Mouse (Mus musculus) heart, adult 9 months (tissue): ENCODE measurements around the gene Extl1.
A peak's percentile ranks its signal among the peaks of the same experiment; 100 is the strongest.

Experiments used
- DNase-seq, 2 experiments: peaks; one replicate each; pipeline ENCODE4 v3.0.0; 2022; ENCODE audit warnings: low spot score in 2 of 2

Gene Extl1

DNA sequence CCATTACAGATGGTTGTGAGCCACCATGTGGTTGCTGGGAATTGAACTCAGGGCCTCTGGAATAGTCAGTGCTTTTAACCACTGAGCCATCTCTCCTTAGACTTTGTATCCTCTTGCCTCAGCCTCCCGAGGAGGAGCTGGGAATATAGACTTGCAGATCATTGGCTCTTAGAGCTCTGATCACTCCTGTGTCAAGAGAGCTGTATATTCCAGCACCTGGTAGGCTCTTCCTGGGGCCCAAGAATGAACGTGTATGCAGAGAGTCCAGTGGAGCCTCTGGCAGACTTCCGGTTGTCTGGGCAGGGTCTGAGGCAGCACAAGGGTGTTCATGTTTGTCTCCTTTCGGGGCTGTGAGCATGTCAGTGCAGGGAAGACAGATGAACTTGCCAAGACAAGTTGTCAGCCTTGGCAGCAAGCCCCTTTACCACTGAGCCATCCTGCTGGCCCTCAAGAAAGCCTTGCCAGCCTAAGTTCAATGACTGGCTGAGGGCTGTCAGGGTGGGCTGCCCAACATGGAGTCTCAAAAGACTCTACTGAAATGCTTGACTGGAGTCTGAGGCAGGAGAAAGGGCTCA lies 69.5 kb downstream of the Extl1 start:
- DNase-seq = no peak

DNA sequence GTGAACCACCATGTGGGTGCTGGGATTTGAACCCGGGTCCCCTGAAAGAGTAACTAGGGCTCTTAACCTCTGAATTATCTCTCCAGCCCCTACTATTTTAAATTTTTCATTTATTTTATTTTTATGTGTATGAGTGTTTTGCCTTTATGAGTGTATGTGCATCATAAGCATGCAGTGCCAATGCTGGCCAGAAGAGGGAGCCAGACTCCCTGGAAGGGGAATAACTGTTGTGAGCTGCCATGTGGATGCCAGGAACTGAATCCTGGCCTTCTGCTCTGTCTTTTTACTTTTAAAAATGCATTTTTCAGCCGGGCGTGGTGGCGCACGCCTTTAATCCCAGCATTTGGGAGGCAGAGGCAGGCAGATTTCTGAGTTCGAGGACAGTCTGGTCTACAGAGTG lies 70.7 kb downstream of the Extl1 start:
- no peak for DNase-seq

DNA sequence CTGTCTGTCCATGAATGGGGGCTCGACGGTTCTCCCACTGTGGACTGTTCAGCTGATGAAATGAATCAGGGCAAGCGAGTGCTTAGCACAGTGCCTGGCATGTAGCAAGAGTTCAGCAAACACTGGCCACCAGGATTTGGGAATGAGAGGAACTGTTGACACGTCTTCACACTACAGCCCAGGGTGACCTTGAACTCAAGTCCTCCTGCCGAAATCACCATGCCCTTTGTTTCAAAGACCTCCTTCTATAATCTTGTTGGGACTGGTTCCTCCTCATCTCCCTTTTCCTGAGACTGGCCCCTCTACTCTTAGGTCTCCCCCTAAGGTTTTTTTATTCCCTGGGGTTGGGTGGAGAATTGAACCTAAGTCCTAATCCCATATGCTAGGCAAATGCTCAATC lies 71.3 kb downstream of the Extl1 start:
- DNase-seq = no peak

DNA sequence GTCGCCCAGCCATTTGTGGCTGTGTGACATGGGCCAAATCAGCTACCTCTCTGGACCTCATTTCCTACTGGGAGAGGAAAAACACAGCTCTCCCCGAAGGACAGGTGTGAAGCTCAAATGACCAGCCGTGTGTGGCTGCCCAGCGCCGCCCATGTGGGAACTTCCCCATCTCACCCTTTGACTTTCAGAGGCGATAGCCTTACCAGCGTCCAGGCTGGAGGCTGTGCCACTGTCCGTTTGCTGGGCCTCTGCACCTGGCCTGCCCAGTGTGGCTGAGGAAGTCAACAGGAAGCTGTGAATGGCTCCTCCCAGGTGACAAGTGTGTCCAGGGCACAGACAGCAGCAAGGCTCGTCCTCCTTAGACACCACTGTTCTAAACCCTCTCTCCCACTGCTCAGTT lies 71.9 kb downstream of the Extl1 start:
- no peak for DNase-seq

DNA sequence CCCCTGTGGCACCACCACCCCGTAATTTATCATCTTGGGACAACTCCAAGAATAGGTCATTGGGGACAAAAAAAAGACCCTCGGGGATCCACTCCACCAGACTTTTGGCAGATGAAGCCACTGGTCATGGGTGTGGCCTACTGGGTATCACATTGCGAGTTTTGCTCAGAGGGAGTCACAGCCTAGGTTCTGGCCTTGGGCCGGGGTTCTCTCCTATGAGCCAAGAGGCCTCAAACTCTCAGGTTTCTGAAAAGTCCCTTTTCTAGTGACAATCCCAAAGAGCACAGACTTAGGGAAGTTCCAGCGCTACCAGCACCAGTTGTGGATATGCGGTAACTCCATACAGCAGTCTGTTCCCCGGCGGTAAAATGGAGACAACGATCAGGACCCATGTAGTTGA lies 73.0 kb downstream of the Extl1 start:
- DNase-seq = no peak

DNA sequence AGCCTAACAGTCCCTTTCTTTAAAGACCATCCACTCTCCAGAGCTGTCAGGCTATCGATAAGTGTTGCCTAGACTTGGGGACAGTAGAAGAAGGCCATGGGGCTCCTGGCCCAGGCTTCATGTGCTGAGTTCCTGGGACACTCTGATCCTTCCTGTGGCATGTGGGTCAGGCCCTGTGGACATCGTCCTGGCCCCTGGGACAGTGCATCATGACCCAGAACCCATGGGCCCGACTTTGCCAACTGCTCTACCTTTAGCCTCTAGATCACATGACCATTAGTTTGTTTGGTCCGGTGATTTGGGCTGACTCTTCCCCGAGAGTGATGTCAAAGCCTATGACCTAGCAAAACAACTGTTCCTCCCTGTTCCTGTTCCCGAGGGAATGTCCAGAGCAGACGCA lies 73.5 kb downstream of the Extl1 start:
- DNase-seq = no peak

DNA sequence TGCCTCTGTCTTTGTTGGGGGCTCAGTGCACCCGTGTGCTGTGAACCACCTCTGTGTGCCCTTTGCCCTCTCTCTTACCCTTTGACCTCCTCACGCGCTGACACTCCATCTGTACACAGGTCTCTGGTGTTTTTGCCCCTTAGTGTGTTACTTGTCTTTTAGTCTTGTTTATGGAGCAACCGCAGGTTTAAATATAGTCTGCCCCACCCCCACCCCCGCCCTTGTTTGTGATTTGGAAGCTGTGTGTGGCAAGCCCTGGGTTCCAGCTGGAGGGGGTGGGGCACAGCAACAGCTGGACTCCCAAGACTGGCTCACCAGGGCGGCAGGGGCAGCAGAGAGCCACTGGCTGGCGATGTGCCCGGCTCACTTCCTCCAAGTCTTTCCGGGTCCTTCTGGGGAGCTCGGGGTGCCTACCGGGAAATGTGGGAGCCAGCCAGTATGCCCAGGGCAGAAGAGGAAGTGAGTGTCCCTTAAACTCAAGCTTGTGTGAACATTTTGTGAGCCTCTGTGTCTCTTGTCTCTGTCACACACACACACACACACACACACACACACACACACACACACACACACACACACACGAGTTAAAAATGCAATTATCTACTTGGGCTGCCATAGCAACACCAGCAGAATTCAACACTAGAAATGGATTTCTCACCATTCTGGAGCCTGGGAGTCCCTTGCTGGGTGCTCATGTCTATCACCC lies 76.1 kb downstream of the Extl1 start:
- peak; percentile 67 to 71 for DNase-seq

DNA sequence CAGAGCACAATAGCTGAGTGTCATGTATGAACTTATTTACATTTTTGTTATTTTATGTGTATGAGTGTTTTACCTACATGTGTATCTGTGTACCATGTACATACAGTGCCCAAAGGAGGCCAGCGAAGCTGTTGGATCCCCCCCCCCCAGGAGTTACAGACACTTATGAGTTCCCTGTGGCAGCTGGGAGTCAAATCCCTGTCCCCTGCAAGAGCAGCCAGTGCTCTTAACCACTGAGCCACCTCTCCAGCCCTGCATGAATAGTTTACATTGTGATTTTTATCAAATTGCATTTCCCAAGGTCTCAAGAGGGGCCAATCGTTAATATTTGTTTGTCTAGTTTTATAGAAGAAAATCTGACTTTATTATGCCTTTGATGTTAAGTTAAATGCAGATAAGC lies 76.7 kb downstream of the Extl1 start:
- no peak for DNase-seq
